Mouse (Mus musculus) midbrain, embryonic 13.5 days (tissue): ENCODE measurements around the gene Mphosph10. TPM values are rescaled to one million over a fixed set of nuclear protein-coding genes. Genes with fewer than 3 reads are reported as not detected.

Experiments
- ATAC-seq: fragments of 200-750 bp; cut with Nextera tagmentation; 2 replicates; pipeline ENCODE4 v1.8.0; 2017; ENCODE audit warnings: mild to moderate bottlenecking, moderate TSS enrichment, moderate library complexity
- H3K27ac ChIP-seq: fragments of 300-500 bp; sonication (generic); 2 replicates; pipeline ENCODE4 v1.5.1; 2015; ENCODE audit warnings: inconsistent platforms, mild to moderate bottlenecking, moderate library complexity
- H3K27me3 ChIP-seq: fragments of 300-500 bp; sonication (generic); 2 replicates; pipeline ENCODE4 v1.6.1; 2015; ENCODE audit warnings: mild to moderate bottlenecking, inconsistent platforms
- H3K36me3 ChIP-seq: fragments of 300-500 bp; sonication (generic); 2 replicates; pipeline ENCODE4 v1.6.1; 2015; ENCODE audit warnings: mild to moderate bottlenecking, inconsistent platforms
- H3K4me1 ChIP-seq: fragments of 300-500 bp; sonication (generic); replicated peaks from 2 replicates; pipeline ENCODE4 v1.6.1; 2015; ENCODE audit warnings: inconsistent platforms
- H3K4me2 ChIP-seq: fragments of 300-500 bp; sonication (generic); replicated peaks from 2 replicates; pipeline ENCODE4 v1.6.1; 2015; ENCODE audit warnings: moderate library complexity, mild to moderate bottlenecking, inconsistent platforms
- H3K4me3 ChIP-seq: fragments of 300-500 bp; sonication (generic); replicated peaks from 2 replicates; pipeline ENCODE4 v1.5.1; 2015; ENCODE audit warnings: mild to moderate bottlenecking, inconsistent platforms
- H3K9ac ChIP-seq: fragments of 300-500 bp; sonication (generic); replicated peaks from 2 replicates; pipeline ENCODE4 v1.6.1; 2015; ENCODE audit warnings: mild to moderate bottlenecking, inconsistent platforms
- H3K9me3 ChIP-seq: fragments of 300-500 bp; sonication (generic); 2 replicates; pipeline ENCODE4 v1.6.1; 2016; ENCODE audit warnings: mild to moderate bottlenecking, inconsistent platforms
- WGBS: fragments of 180-500 bp; shearing (Covaris S2); methylation state at CpG from one replicate; pipeline ENCODE4 v1.1.7; 2015; 5-methylcytosine and 5-hydroxymethylcytosine counted together
- polyA plus RNA-seq: library from polyadenylated mRNA; unstranded; fragments of >200 nt; fragmentation: Nextera tagmentation; extraction: Ambion mirVana; gene quantifications from 2 replicates; pipeline ENCODE4 v1.2.1, GENCODE M21; 2015

Mphosph10 gene
- polyA plus RNA-seq, 1 experiment from 2014 or later = 31.1 TPM

DNA sequence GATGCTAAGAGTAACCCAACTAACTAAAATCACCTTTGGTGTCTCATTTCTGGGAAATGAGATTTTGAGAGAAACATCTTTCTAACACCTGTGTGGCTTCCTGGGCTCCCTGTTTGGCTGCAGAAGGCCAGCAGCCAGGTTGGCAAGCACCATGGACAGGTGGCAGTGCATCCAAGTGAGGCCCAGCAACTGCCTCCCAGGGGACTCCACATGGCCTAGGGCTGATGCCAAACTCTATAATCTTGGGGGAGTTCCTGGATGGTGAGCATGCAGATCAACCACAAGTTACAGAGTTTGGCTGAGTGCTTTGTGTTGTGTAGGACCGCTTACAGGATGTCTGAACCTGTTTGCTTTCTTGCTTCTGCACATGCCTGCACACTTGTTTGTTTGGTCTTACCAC is 59.4 kb downstream of the Mphosph10 start:
- H3K36me3 ChIP-seq = peaks cover 51% of the 10 kb centered on the region

DNA sequence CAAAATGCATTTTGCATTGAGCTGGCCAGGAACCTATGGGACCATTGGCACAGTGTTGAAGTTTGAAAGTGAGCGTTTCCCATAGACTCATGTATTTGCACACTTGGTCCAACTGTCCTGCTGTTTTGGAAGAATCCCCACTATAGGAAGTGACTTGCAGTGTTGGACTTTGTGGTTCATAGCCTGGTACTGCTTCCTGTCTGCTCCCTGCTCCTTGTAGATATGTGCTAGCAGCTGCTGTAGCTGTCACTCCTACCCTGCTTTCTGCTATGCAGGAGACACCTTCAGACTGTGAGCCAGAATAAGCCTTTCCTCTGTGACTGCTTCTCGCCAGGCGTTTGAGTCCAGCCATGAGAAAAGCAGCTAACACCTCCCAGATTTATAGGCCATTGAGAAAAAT is 60.8 kb downstream of the Mphosph10 start:
- WGBS = 88% methylated on average over 3 of the region's 3 CpGs
- Histone ChIP-seq H3K9ac (no peak overlapping the region), H3K4me3 (no peak overlapping the region), H3K36me3 (peaks cover 41% of the 10 kb centered on the region), H3K9me3 (no peaks in the 10 kb centered on the region), H3K27me3 (no peaks in the 10 kb centered on the region), H3K4me2 (no peak overlapping the region), H3K4me1 (no peaks in the 10 kb centered on the region), H3K27ac (0 out of 2 replicates have a peak overlapping the region, but pooled peaks have one; percentile 4)
- ATAC-seq = no peak

More for the DNA sequence above, 59.4 kb downstream of the Mphosph10 start:
- no peaks in the 10 kb centered on the region for H3K4me1 ChIP-seq
- H3K27me3 ChIP-seq = no peaks in the 10 kb centered on the region
- ATAC-seq = no peak
- no peak overlapping the region for H3K9ac ChIP-seq
- no peak overlapping the region for H3K27ac ChIP-seq
- H3K9me3 ChIP-seq = no peaks in the 10 kb centered on the region
- no peak overlapping the region for H3K4me3 ChIP-seq
- no peak overlapping the region for H3K4me2 ChIP-seq
- WGBS = 79% methylated on average over 1 of the region's 1 CpGs

DNA sequence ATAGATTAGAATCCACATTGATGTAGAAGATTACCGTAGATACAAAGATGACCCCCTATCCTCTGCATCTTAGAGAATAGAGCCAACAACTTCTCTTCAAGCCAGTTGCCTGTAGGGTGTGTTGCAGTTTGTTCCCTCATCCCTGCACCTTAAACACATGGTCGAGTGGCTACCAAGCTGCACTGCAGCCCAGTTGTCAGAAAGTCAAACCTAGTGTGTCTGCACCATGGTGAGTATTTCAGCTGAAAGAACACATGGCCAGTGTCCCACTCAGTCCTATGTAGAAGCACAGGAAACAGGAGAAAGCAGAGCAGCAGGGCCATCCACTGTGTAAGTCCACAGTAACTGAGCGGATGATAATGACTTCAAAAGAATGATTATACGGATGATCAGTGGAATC is 64.6 kb downstream of the Mphosph10 start:
- H3K4me1 ChIP-seq = no peaks in the 10 kb centered on the region
- no peak overlapping the region for H3K4me3 ChIP-seq
- H3K9me3 ChIP-seq = no peaks in the 10 kb centered on the region
- WGBS = 91% methylated on average over 4 of the region's 4 CpGs
- peaks cover 33% of the 10 kb centered on the region for H3K36me3 ChIP-seq
- H3K4me2 ChIP-seq = no peak overlapping the region
- H3K27me3 ChIP-seq = no peaks in the 10 kb centered on the region
- no peak overlapping the region for H3K9ac ChIP-seq
- no peak overlapping the region for H3K27ac ChIP-seq
- no peak for ATAC-seq

DNA sequence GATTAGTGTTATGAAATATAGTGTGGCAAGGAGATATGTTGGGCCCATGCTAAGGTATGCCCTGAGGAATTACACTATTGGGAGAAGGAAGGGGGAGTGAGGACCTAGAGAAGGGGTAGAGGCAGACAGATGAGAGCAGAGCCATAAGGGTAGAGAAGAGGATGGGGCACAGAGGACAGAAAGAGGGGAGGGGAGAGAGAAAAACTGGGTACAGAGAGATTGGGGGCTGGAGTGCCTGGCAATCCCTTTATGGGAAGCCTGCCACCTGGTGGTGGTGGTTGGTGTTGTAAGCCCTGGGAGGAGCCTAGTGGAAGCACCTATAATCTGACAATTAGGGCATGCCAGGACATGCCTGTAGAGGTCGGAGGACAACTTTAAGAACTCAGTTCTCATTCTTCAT is 65.2 kb downstream of the Mphosph10 start:
- ATAC-seq = peak; percentile 86
- H3K27me3 ChIP-seq = no peaks in the 10 kb centered on the region
- no peak overlapping the region for H3K27ac ChIP-seq
- no peaks in the 10 kb centered on the region for H3K4me1 ChIP-seq
- H3K4me2 ChIP-seq = no peak overlapping the region
- no peak overlapping the region for H3K4me3 ChIP-seq
- H3K36me3 ChIP-seq = peaks cover 38% of the 10 kb centered on the region
- WGBS = 33% methylated on average over 1 of the region's 1 CpGs
- no peak overlapping the region for H3K9ac ChIP-seq
- H3K9me3 ChIP-seq = no peaks in the 10 kb centered on the region

Other genes starting within 250 kb of the Mphosph10 start
- gene Trpm1, start 238.4 kb downstream of the Mphosph10 start, polyA plus RNA-seq = 0.47 and 0.49 TPM in 2 replicates
- gene Mtmr10, start 104.6 kb downstream of the Mphosph10 start, polyA plus RNA-seq = 9.9 and 10.9 TPM in 2 replicates
- gene Fan1, start 18.2 kb downstream of the Mphosph10 start, polyA plus RNA-seq = 9.0 TPM in 2 replicates
- 34.3 and 36.1 TPM in 2 replicates for gene Mcee, start 339 bp upstream of the Mphosph10 start, polyA plus RNA-seq
- 157 and 161 TPM in 2 replicates for gene Apba2, start 109.4 kb upstream of the Mphosph10 start, polyA plus RNA-seq